Mouse (Mus musculus) E14TG2a.4 (cell line): ENCODE results near the gene Plekha7.

ENCODE experiments used
- CTCF ChIP-seq: conservative IDR thresholded peaks from 2 replicates; pipeline ENCODE4 v1.5.1; 2014; ENCODE audit warnings: low read length
- NANOG ChIP-seq: IDR thresholded peaks from 2 replicates; pipeline ENCODE4 v1.6.1; 2014; ENCODE audit warnings: borderline replicate concordance, low read length, mixed read lengths
- POU5F1 ChIP-seq: IDR thresholded peaks from 2 replicates; pipeline ENCODE4 v1.6.1; 2014; ENCODE audit warnings: low read length, borderline replicate concordance

GRCm38 (mm10) chr7:116092710-116093465, 215.3 kb downstream of the Plekha7 start:
- no peak for TF ChIP-seq CTCF
- no peak for TF ChIP-seq POU5F1
- TF ChIP-seq NANOG, result no peak
